14 mouse cellular contexts compared by ENCODE assay signal in genomic region chr11:7561437-7561836, GRCm38 (mm10).
"Had no signal": no experiment of that assay in that cellular context is flagged by ENCODE, and none has a peak within 500 bp of the region (broad histone marks: within the 10 kb centered on the region; RNA-seq: fewer than 3 reads in every experiment).

No protein-coding gene starts in this region.

- H3K27ac ChIP-seq: left cerebral cortex, adult 2 months; liver, embryonic 13.5 days; lung, embryonic 15.5 days; macrophage; midbrain, embryonic 15.5 days; neural tube, embryonic 12.5 days; stomach, embryonic 15.5 days had no signal

- H3K9ac ChIP-seq: liver, embryonic 13.5 days; liver, postnatal 0 days; lung, embryonic 15.5 days; midbrain, embryonic 15.5 days; neural tube, embryonic 12.5 days; stomach, embryonic 15.5 days had no signal

- H3K9me3 ChIP-seq: liver, embryonic 13.5 days; lung, embryonic 15.5 days; megakaryocyte, embryonic 14.5 days; midbrain, embryonic 15.5 days; neural tube, embryonic 12.5 days; stomach, embryonic 15.5 days had no signal

- H3K27me3 ChIP-seq: liver, embryonic 13.5 days; lung, embryonic 15.5 days; megakaryocyte, embryonic 14.5 days; midbrain, embryonic 15.5 days; neural tube, embryonic 12.5 days; stomach, embryonic 15.5 days had no signal

- ATAC-seq: liver, postnatal 0 days; midbrain, embryonic 15.5 days had no signal

- H3K4me3 ChIP-seq: left cerebral cortex, adult 2 months; liver, embryonic 13.5 days; lung, embryonic 15.5 days; megakaryocyte, embryonic 14.5 days; midbrain, embryonic 15.5 days; neural tube, embryonic 12.5 days; stomach, embryonic 15.5 days had no signal

- H3K36me3 ChIP-seq: liver, embryonic 13.5 days; lung, embryonic 15.5 days; midbrain, embryonic 15.5 days; neural tube, embryonic 12.5 days; stomach, embryonic 15.5 days had no signal

- DNase-seq: liver; liver, embryonic 13.5 days; liver, postnatal 0 days; lung, postnatal 14 days; right cerebral cortex, postnatal 14 days; thymus, postnatal 36 days had no signal

- H3K4me1 ChIP-seq: liver, embryonic 13.5 days; lung, embryonic 15.5 days; megakaryocyte, embryonic 14.5 days; midbrain, embryonic 15.5 days; neural tube, embryonic 12.5 days; stomach, embryonic 15.5 days had no signal

- H3K4me2 ChIP-seq: liver, embryonic 13.5 days; lung, embryonic 15.5 days; midbrain, embryonic 11.5 days; midbrain, embryonic 15.5 days; neural tube, embryonic 12.5 days; stomach, embryonic 15.5 days had no signal
